Mouse (Mus musculus): ENCODE results near the gene Ctdspl. TPM values are rescaled to one million over a fixed set of nuclear protein-coding genes. Genes with fewer than 3 reads are reported as not detected.

Ctdspl gene
- polyA plus RNA-seq, 1 experiment from 2014 or later = 22.9 TPM

GRCm38 (mm10) chr9:118935098-118935497 is 8.8 kb downstream of the Ctdspl start:
- Histone ChIP-seq H3K36me3 (ENCODE audit: insufficient read depth) (no peaks in the 10 kb centered on the region), H3K4me3 (ENCODE audit: low read depth, low read length) (no peak overlapping the region), H3K4me2 (no peak overlapping the region), H3K27me3 (ENCODE audit: insufficient read depth, low read length) (no peaks in the 10 kb centered on the region), H3K9me3 (ENCODE audit: low read depth, low read length) (no peaks in the 10 kb centered on the region), H3K27ac (ENCODE audit: low read depth) (no peak overlapping the region), H3K9ac (no peak overlapping the region), H3K4me1 (ENCODE audit: insufficient read depth) (no peaks in the 10 kb centered on the region; the same call in 1 of the 2 replicates)
- DNase-seq = no peak
- ATAC-seq (ENCODE audit: insufficient read depth) = no peak
- WGBS = 71% methylated on average over 13 of the region's 13 CpGs
- TF ChIP-seq CTCF (IDR thresholded peaks at IDR 0.05; ENCODE audit: low read depth) = no peak

DNA sequence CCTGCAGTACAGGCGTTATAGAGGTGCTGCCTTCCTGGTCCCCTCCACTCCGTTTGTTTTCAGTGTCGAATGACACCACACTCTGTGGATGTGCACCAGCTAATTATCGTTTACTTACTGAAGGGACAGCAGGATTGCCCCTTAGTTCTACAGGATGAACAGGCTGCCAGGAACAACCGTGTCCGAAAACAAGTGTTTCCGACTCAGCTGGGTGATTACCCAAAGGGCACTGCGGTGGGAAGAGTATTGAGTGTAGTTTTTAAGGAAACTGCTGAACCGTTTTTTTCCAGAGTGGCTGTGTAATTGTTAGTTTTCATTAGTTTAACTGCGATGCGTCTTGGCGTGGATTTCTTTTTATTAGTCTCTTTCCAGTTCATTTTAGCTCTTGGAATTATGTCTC is 9.8 kb downstream of the Ctdspl start:
- Histone ChIP-seq H3K27me3 (ENCODE audit: insufficient read depth, low read length) (no peaks in the 10 kb centered on the region), H3K36me3 (ENCODE audit: insufficient read depth) (no peaks in the 10 kb centered on the region), H3K27ac (ENCODE audit: low read depth) (no peak overlapping the region), H3K9ac (no peak overlapping the region), H3K4me2 (no peak overlapping the region), H3K4me1 (ENCODE audit: insufficient read depth) (no peaks in the 10 kb centered on the region), H3K4me3 (ENCODE audit: low read depth, low read length) (no peak overlapping the region), H3K9me3 (ENCODE audit: low read depth, low read length) (no peaks in the 10 kb centered on the region)
- ATAC-seq (ENCODE audit: insufficient read depth) (no peak), DNase-seq (no peak)
- 65% methylated on average over 12 of the region's 12 CpGs for WGBS
- no peak for TF ChIP-seq CTCF (IDR thresholded peaks at IDR 0.05; ENCODE audit: low read depth)

DNA sequence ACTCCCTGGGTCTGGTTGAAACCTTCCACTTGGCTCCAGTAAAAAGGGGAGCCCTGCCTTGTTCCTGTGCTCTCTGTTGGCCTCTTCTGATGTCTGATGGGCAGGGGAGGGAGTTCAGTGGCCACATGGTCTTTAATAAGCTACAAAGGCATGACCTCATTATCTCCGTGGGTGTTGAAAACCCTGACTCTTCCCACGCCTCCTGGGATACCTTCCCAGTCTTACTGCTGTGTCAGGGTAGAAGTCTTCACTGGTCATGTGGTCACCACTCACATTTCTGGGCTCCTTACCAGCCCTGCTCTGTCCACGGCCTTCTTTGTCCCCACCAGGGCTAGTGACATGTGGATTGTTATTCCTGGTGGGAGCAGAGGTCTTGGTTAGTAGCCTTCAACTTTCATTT is 11.3 kb downstream of the Ctdspl start:
- Histone ChIP-seq H3K4me3 (ENCODE audit: low read depth, low read length) (no peak overlapping the region), H3K9ac (no peak overlapping the region), H3K27ac (ENCODE audit: low read depth) (no peak overlapping the region), H3K4me1 (ENCODE audit: insufficient read depth) (no peaks in the 10 kb centered on the region), H3K4me2 (no peak overlapping the region), H3K36me3 (ENCODE audit: insufficient read depth) (no peaks in the 10 kb centered on the region), H3K9me3 (ENCODE audit: low read depth, low read length) (no peaks in the 10 kb centered on the region), H3K27me3 (ENCODE audit: insufficient read depth, low read length) (no peaks in the 10 kb centered on the region)
- no peak for TF ChIP-seq CTCF (IDR thresholded peaks at IDR 0.05; ENCODE audit: low read depth)
- ATAC-seq (ENCODE audit: insufficient read depth) (no peak), DNase-seq (no peak)
- WGBS = 70% methylated on average over 3 of the region's 3 CpGs

GRCm38 (mm10) chr9:118939410-118939809 is 13.2 kb downstream of the Ctdspl start:
- Histone ChIP-seq H3K9ac (no peak overlapping the region), H3K4me2 (no peak overlapping the region), H3K4me3 (ENCODE audit: low read depth, low read length) (no peak overlapping the region), H3K9me3 (ENCODE audit: low read depth, low read length) (no peaks in the 10 kb centered on the region), H3K4me1 (ENCODE audit: insufficient read depth) (peaks cover 8% of the 10 kb centered on the region; the same call in 1 of the 2 replicates), H3K27me3 (ENCODE audit: insufficient read depth, low read length) (no peaks in the 10 kb centered on the region), H3K27ac (ENCODE audit: low read depth) (no peak overlapping the region), H3K36me3 (ENCODE audit: insufficient read depth) (no peaks in the 10 kb centered on the region)
- 28% methylated on average over 13 of the region's 13 CpGs for WGBS
- DNase-seq (no peak), ATAC-seq (ENCODE audit: insufficient read depth) (no peak)
- TF ChIP-seq CTCF (IDR thresholded peaks at IDR 0.05; ENCODE audit: low read depth) = no peak

GRCm38 (mm10) chr9:118939831-118940230 is 13.6 kb downstream of the Ctdspl start:
- no peak for ATAC-seq (ENCODE audit: insufficient read depth)
- Histone ChIP-seq H3K9ac (no peak overlapping the region), H3K36me3 (ENCODE audit: insufficient read depth) (no peaks in the 10 kb centered on the region), H3K4me3 (ENCODE audit: low read depth, low read length) (no peak overlapping the region), H3K4me2 (no peak overlapping the region), H3K27ac (ENCODE audit: low read depth) (peak overlapping the region; percentile 43; the same call in 1 of the 2 replicates), H3K27me3 (ENCODE audit: insufficient read depth, low read length) (no peaks in the 10 kb centered on the region), H3K4me1 (ENCODE audit: insufficient read depth) (peaks cover 8% of the 10 kb centered on the region; the same call in 1 of the 2 replicates), H3K9me3 (ENCODE audit: low read depth, low read length) (no peaks in the 10 kb centered on the region)
- WGBS = 71% methylated on average over 12 of the region's 12 CpGs
- no peak for TF ChIP-seq CTCF (IDR thresholded peaks at IDR 0.05; ENCODE audit: low read depth)
- no peak for DNase-seq

DNA sequence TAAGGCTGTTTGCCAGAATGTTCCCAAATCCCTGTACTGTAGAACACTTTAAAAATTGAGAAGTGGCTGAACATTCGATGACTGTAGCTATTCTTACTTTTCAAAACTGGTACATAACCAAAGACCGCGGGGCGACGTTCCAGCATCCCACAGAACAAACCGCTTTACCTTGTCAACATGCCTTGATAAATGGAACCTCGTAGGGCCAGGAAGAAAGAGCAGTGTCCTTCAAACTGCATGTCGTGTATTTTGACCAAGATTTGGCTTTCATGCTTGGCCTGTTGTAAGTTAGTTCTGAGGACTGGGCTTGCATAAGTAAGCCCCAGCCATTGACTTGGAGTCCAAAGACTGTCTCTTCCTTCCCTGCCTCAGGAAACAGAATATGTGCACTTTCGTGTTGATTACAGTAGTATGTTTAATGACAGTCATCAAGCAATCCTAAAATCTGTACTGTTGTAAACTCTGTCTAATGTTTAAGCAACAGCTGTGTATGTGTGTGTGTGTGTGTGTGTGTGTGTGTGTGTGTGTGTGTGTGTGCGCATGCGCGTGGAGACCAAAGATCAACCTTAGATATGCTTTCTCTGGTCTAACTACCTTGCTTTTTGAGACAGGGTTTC is 14.4 kb downstream of the Ctdspl start:
- Histone ChIP-seq H3K27ac (ENCODE audit: low read depth) (peak overlapping the region; percentile 12; the same call in 1 of the 2 replicates), H3K27me3 (ENCODE audit: insufficient read depth, low read length) (no peaks in the 10 kb centered on the region), H3K9ac (no peak overlapping the region), H3K4me2 (no peak overlapping the region), H3K4me3 (ENCODE audit: low read depth, low read length) (no peak overlapping the region), H3K4me1 (ENCODE audit: insufficient read depth) (peaks cover 8% of the 10 kb centered on the region; the same call in 1 of the 2 replicates), H3K9me3 (ENCODE audit: low read depth, low read length) (no peaks in the 10 kb centered on the region), H3K36me3 (ENCODE audit: insufficient read depth) (no peaks in the 10 kb centered on the region)
- no peak for TF ChIP-seq CTCF (IDR thresholded peaks at IDR 0.05; ENCODE audit: low read depth)
- ATAC-seq (ENCODE audit: insufficient read depth) (no peak), DNase-seq (no peak)
- 73% methylated on average over 12 of the region's 12 CpGs for WGBS

- no peak for TF ChIP-seq CTCF (IDR thresholded peaks at IDR 0.05; ENCODE audit: low read depth)
- Histone ChIP-seq H3K4me3 (ENCODE audit: low read depth, low read length) (no peak overlapping the region), H3K4me2 (no peak overlapping the region), H3K27ac (ENCODE audit: low read depth) (no peak overlapping the region), H3K9me3 (ENCODE audit: low read depth, low read length) (no peaks in the 10 kb centered on the region), H3K4me1 (ENCODE audit: insufficient read depth) (peaks cover 8% of the 10 kb centered on the region; the same call in 1 of the 2 replicates), H3K9ac (no peak overlapping the region), H3K36me3 (ENCODE audit: insufficient read depth) (no peaks in the 10 kb centered on the region), H3K27me3 (ENCODE audit: insufficient read depth, low read length) (no peaks in the 10 kb centered on the region)
- no peak for ATAC-seq (ENCODE audit: insufficient read depth)
- DNase-seq = no peak
- WGBS = 86% methylated on average over 4 of the region's 4 CpGs
These were observed 15.8 kb downstream of the Ctdspl start for GRCm38 (mm10) chr9:118942030-118942429.

All from lung, embryonic 14.5 days (tissue).